Mouse (Mus musculus): Measurements from ENCODE around the gene Gm15737. TPM values are rescaled to one million over a fixed set of nuclear protein-coding genes. Genes with fewer than 3 reads are reported as not detected.

Gene Gm15737
- polyA plus RNA-seq, 1 experiment from 2014 or later = not detected

DNA sequence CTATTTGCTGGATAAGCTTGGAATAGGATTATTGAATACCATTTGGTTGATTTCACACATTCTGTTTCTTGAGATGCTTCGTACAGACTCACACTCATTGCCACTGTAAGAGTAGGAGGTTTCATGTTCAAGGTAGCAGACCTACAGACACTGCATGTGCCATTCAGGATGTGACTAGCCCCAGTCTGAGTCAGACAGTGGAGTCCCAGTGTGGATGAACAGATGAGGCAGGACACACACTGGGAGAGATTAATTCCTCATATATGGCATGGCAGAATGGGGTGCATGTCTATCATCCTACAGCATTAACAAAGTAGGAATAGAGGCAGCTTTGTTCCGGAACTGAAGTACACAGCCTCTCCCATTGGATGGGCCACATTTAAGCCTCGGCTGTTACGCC is 8.1 kb downstream of the Gm15737 start:
- H3K4me2 ChIP-seq (replicated peaks) = no peak overlapping the region
- no peak for ATAC-seq

DNA sequence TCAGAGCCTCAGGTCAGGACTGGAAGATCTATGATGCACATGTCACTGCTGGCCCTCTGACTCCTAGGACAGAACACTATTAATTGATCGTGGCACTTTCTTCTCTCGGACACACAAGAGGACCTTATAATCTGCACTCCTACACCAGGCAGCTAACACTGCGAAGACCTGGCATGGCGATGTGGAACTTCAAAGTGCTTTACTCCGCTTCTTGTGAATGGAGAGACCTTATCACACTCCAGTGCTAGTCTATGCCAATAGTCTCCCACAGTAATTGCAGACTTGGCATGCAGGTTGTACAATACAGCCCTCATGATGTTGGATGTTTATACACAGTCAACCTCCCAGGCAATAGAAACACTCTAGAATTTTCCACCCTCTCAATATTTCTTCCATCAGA is 9.6 kb downstream of the Gm15737 start:
- Histone ChIP-seq H3K27me3 (peaks cover 3% of the 10 kb centered on the region), H3K27ac (no peak overlapping the region), H3K4me3 (replicated peaks) (no peak overlapping the region), H3K36me3 (no peaks in the 10 kb centered on the region), H3K4me1 (replicated peaks) (peaks cover 8% of the 10 kb centered on the region), H3K9me3 (no peaks in the 10 kb centered on the region), H3K9ac (replicated peaks) (no peak overlapping the region), H3K4me2 (replicated peaks) (no peak overlapping the region)
- ATAC-seq = no peak
- WGBS = 92% methylated on average over 5 of the region's 5 CpGs

More for the DNA sequence above, 8.1 kb downstream of the Gm15737 start:
- Histone ChIP-seq H3K9me3 (no peaks in the 10 kb centered on the region), H3K4me3 (replicated peaks) (no peak overlapping the region), H3K36me3 (no peaks in the 10 kb centered on the region), H3K9ac (replicated peaks) (no peak overlapping the region), H3K4me1 (replicated peaks) (no peaks in the 10 kb centered on the region), H3K27me3 (peaks cover 3% of the 10 kb centered on the region), H3K27ac (no peak overlapping the region)
- 92% methylated on average over 4 of the region's 4 CpGs for WGBS

DNA sequence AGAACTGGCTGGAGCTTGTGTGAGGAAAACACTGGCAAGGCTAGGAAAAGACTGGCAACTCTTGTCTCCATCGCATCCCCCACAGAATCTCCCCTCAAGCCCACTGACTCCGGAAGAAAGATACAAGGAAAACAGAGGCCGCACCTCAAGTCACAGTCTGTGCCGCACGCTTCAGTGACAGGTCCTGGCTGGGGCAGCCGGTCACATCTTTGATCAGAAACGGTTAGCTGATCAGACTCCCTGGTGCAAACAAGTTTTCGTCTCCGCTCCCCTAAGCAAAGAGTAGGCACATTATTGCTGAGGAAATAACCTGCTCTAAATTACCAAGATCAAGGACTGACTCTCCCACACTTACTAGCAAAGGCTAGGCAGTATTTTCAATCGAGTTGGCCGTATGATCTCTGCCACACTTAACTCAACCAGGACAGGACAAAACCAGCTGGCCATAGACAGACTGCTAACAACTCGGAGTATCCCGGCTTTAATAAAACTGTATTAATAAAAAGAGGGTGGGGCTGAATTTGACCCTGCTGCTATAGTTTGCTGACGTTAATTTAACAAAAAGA is 10.6 kb downstream of the Gm15737 start:
- no peaks in the 10 kb centered on the region for H3K36me3 ChIP-seq
- no peak overlapping the region for H3K27ac ChIP-seq
- peaks cover 8% of the 10 kb centered on the region for H3K4me1 ChIP-seq (replicated peaks)
- no peaks in the 10 kb centered on the region for H3K9me3 ChIP-seq
- no peak overlapping the region for H3K4me2 ChIP-seq (replicated peaks)
- no peak overlapping the region for H3K4me3 ChIP-seq (replicated peaks)
- ATAC-seq = no peak
- 58% methylated on average over 14 of the region's 14 CpGs for WGBS
- no peak overlapping the region for H3K9ac ChIP-seq (replicated peaks)
- H3K27me3 ChIP-seq = peaks cover 3% of the 10 kb centered on the region

DNA sequence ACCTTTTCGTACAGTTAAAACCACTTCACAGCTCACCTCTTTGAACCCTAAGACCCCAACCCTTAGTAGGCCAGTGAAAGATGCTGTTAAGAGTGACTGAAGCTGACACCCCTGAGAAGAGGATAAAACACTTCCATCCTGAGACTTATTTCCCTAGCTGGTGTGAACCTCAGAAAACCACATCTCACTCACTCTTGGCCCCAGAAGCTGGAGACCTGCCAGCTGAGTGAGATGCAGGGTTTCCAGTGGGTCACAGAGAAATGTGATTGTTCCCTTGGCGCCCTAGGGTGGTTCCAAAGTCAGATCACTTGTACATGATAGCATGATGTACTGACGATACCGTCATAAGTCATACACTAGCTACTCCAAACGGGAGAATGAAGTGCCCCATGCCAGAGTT is 13.3 kb downstream of the Gm15737 start:
- ATAC-seq = no peak
- 57% methylated on average over 5 of the region's 5 CpGs for WGBS
- Histone ChIP-seq H3K9ac (replicated peaks) (no peak overlapping the region), H3K27me3 (peaks cover 9% of the 10 kb centered on the region), H3K36me3 (no peaks in the 10 kb centered on the region), H3K9me3 (no peaks in the 10 kb centered on the region), H3K4me3 (replicated peaks) (no peak overlapping the region), H3K4me1 (replicated peaks) (peaks cover 8% of the 10 kb centered on the region), H3K27ac (no peak overlapping the region), H3K4me2 (replicated peaks) (no peak overlapping the region)

DNA sequence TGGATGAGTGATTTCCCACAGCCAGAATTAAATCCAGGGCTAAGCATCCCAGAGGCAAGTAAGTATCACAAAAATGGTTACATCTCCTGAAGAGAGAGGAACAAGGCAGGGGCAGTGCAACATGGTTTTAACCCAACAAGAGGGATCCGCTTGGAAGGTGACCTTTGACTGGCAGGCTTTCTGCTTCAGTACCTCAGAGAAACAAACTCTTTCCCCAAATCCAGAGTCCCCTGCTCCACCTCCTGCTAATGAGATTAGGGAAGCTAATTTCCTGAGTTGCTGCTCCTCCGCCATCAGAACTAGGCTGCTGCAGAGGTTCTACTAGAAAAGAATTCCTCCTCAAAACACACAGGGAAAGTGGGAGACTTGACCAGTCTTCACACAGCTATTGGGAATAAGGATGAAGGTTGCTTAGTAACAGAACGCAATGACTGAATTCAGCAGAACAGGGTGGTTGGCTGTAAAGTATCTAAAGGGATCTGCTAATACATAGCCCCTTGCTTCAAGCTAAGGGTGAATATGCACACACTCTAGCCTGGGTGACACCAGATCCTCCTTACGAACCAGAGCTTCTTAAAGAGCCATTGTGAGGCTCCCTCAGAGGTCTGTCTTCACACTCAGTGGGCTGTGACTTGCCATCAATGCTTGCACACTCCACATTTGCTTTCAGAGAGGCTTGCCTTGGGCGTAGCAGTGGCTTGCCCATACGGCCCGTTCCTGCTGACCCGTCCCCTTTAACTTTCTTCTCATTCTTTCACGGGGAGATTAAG is 14.2 kb downstream of the Gm15737 start:
- ATAC-seq = no peak
- Histone ChIP-seq H3K36me3 (no peaks in the 10 kb centered on the region), H3K27me3 (peaks cover 9% of the 10 kb centered on the region), H3K4me1 (replicated peaks) (peaks cover 8% of the 10 kb centered on the region), H3K27ac (0 out of 2 replicates have a peak overlapping the region, but pooled peaks have one; percentile 4), H3K9me3 (no peaks in the 10 kb centered on the region), H3K4me2 (replicated peaks) (no peak overlapping the region; the same call in 1 of the 2 replicates), H3K9ac (replicated peaks) (no peak overlapping the region), H3K4me3 (replicated peaks) (no peak overlapping the region)
- WGBS = 6% methylated on average over 9 of the region's 9 CpGs

DNA sequence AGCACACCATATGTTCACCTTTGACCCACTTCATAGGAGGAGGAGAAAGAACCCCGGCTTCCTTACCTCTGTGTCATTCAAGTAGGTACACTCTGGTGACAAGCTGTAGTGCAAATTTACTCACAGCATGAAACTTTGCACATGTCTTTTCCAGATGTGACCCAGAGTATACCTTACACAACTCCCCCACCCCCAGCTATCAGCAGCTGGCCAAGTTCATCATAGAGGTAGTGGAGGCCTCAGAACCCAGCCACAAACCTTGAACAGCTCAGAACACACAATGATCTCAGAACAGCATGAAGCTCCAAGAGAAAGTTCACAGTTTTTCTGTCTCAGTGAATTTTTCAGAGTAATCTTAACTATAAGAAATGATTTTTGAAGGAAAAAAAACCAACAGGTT is 22.4 kb downstream of the Gm15737 start:
- Histone ChIP-seq H3K4me3 (replicated peaks) (no peak overlapping the region), H3K9ac (replicated peaks) (no peak overlapping the region), H3K4me2 (replicated peaks) (no peak overlapping the region), H3K9me3 (no peaks in the 10 kb centered on the region), H3K27me3 (no peaks in the 10 kb centered on the region), H3K36me3 (no peaks in the 10 kb centered on the region), H3K4me1 (replicated peaks) (no peaks in the 10 kb centered on the region), H3K27ac (no peak overlapping the region)
- 92% methylated on average over 1 of the region's 1 CpGs for WGBS
- no peak for ATAC-seq

DNA sequence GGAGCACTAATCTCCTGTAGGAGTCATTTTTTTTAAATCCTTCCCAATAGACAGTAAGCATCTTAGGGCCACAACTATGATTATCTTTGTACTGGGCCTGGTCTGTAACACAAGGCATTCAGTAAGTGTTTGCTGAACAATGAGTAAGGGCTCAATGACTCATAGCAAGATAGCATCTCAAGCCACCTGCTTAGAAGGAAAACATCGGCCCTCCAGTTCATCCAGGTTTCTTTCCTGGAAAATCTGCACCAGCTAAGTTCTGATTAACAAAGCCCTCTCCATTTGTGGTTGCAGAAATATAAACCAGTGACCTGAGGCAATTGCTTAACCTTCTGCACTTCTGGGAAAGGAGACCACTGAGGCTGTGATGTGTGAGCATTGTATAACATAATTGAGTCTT is 34.9 kb downstream of the Gm15737 start:
- Histone ChIP-seq H3K27ac (no peak overlapping the region), H3K4me3 (replicated peaks) (no peak overlapping the region), H3K36me3 (no peaks in the 10 kb centered on the region), H3K4me2 (replicated peaks) (no peak overlapping the region), H3K9ac (replicated peaks) (no peak overlapping the region), H3K27me3 (no peaks in the 10 kb centered on the region), H3K4me1 (replicated peaks) (no peaks in the 10 kb centered on the region), H3K9me3 (no peaks in the 10 kb centered on the region)
- ATAC-seq = no peak
- 85% methylated on average over 1 of the region's 1 CpGs for WGBS

DNA sequence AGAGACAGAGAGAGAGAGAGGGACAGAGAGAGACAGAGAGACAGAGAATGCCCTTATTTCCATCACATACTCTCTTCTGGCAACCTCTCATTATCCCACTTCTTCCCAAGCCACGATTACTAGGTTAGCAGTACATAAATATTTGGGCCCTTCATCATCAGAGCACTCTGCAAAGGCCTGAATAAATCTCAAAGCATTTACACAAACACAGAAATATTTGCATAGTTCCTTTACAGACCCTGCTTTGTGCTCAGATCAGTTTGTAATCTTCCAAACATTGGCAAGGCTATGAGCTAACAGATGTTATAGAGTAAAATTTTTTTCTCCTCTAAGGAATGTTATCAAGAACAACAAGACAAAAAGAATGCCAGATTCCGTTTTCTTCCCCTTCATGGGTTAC is 35.3 kb downstream of the Gm15737 start:
- WGBS = 67% methylated on average over 2 of the region's 2 CpGs
- H3K27me3 ChIP-seq = no peaks in the 10 kb centered on the region
- no peak overlapping the region for H3K9ac ChIP-seq (replicated peaks)
- no peaks in the 10 kb centered on the region for H3K36me3 ChIP-seq
- no peak for ATAC-seq
- no peak overlapping the region for H3K27ac ChIP-seq
- H3K4me3 ChIP-seq (replicated peaks) = no peak overlapping the region
- H3K4me1 ChIP-seq (replicated peaks) = no peaks in the 10 kb centered on the region
- H3K4me2 ChIP-seq (replicated peaks) = no peak overlapping the region
- H3K9me3 ChIP-seq = no peaks in the 10 kb centered on the region

DNA sequence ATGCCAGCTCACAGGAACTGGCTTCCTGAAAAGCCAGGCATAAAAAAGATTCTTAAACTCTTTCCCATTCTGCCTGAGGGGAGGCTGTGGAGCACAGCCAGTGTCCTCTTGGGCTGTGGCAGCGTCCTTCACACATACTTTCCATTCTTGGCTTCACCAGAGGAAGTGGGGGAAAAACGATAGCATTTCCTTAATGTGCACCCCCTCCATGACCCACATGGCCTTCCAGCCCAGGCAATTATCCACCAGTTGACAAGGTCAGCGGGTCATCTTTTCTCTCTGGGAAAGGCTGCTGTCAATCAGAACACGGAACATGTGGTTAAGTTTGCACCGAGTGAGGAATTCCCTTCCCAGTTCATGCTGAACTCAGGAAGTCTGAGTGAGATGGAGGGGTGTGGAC is 36.8 kb downstream of the Gm15737 start:
- no peak overlapping the region for H3K4me2 ChIP-seq (replicated peaks)
- no peaks in the 10 kb centered on the region for H3K27me3 ChIP-seq
- ATAC-seq = no peak
- no peaks in the 10 kb centered on the region for H3K36me3 ChIP-seq
- no peak overlapping the region for H3K9ac ChIP-seq (replicated peaks)
- no peak overlapping the region for H3K4me3 ChIP-seq (replicated peaks)
- H3K27ac ChIP-seq = no peak overlapping the region
- no peaks in the 10 kb centered on the region for H3K9me3 ChIP-seq
- WGBS = 28% methylated on average over 5 of the region's 5 CpGs
- H3K4me1 ChIP-seq (replicated peaks) = no peaks in the 10 kb centered on the region

DNA sequence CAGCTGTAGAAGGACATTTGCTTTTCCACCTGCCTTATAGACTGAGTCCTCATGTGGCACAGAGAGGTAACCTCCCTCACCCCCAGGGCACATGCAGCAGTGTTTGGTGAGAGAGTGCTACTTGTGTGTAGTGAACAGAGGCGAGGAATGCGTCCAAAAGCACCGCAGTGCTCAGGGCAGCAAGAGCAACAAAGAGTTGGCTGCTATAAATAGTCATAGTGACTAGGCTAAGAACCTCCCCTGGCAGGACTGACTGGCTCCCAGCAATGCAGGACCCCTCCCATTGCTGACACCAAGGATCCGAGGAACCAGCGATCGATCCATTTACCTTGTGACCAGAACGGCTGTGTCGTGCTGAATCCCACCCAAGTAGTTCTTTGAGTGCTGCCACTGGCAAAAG is 40.2 kb downstream of the Gm15737 start:
- H3K9ac ChIP-seq (replicated peaks) = no peak overlapping the region
- H3K4me3 ChIP-seq (replicated peaks) = no peak overlapping the region
- H3K4me2 ChIP-seq (replicated peaks) = no peak overlapping the region
- no peaks in the 10 kb centered on the region for H3K4me1 ChIP-seq (replicated peaks)
- no peak overlapping the region for H3K27ac ChIP-seq
- ATAC-seq = no peak
- no peaks in the 10 kb centered on the region for H3K9me3 ChIP-seq
- no peaks in the 10 kb centered on the region for H3K36me3 ChIP-seq
- H3K27me3 ChIP-seq = no peaks in the 10 kb centered on the region
- WGBS = 82% methylated on average over 8 of the region's 8 CpGs

DNA sequence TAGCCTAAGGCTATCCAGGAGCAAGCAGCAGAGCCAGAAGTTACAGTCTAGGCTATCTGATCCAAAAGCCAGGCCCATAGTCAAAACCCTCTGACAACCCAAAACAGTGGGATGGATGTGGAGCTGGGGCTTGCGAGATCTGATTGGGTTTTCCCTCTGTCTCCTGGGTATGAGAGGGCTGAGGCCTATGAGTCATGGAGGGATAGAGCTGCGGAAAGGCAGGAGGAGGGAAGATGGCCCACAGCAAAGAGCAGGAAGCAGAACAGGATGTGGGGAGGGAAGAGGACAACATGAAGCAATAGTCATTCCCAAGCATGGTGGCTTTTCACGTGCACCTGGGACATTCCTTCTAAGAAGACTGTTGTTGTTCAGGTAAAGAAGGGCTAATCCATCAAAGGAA is 41.5 kb downstream of the Gm15737 start:
- 91% methylated on average over 3 of the region's 3 CpGs for WGBS
- H3K4me3 ChIP-seq (replicated peaks) = no peak overlapping the region
- no peak overlapping the region for H3K9ac ChIP-seq (replicated peaks)
- H3K4me1 ChIP-seq (replicated peaks) = no peaks in the 10 kb centered on the region
- no peak for ATAC-seq
- H3K9me3 ChIP-seq = no peaks in the 10 kb centered on the region
- no peak overlapping the region for H3K4me2 ChIP-seq (replicated peaks)
- no peak overlapping the region for H3K27ac ChIP-seq
- no peaks in the 10 kb centered on the region for H3K36me3 ChIP-seq
- H3K27me3 ChIP-seq = no peaks in the 10 kb centered on the region

DNA sequence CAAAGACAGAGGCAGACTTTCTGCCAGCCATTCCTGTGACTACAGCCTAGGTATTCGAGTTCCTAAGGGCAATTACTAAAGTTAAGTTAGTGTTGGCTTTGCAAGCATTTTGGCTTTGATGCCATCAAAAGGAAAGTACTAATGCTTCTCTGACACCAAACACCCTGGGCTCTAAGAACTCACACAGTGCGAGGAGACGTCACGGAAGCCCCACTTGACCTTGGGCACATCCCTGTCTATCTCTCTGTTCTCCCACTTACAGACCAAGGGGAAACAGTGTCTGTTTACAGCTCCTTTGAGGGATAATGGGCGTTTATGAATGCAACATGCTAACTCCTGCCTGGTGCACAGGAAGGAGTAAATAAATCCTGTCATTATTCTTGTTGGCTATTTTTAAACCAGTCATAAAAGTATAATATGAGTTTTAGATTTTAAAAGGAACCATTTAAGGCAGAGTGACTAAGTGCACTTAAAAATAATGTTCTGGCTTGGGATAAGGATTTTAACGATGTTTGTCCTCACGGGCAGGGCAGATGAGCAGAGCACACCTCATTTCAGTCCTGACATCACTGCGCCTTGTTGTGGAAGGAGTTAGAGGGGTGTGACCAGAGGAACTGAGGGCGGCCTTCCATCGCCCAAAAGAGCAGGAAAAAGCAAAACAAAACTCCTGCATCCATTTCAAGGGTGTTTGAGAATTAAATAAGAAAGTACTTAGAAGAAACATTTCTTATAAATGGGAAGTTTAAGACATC is 52.0 kb downstream of the Gm15737 start:
- Histone ChIP-seq H3K9me3 (no peaks in the 10 kb centered on the region), H3K27ac (no peak overlapping the region), H3K9ac (replicated peaks) (no peak overlapping the region), H3K4me2 (replicated peaks) (no peak overlapping the region), H3K27me3 (no peaks in the 10 kb centered on the region), H3K36me3 (no peaks in the 10 kb centered on the region), H3K4me1 (replicated peaks) (no peaks in the 10 kb centered on the region), H3K4me3 (replicated peaks) (no peak overlapping the region)
- WGBS = 77% methylated on average over 10 of the region's 10 CpGs
- ATAC-seq = no peak

Data from midbrain, embryonic 13.5 days (tissue).